Mouse (Mus musculus) heart, embryonic 10.5 days (tissue): ENCODE data around the gene Oaz2. TPM values are rescaled to one million over a fixed set of nuclear protein-coding genes. Genes with fewer than 3 reads are reported as not detected.

ENCODE experiments used
- DNase-seq: peaks from one replicate; pipeline ENCODE4 v3.0.0-alpha.2; 2017; ENCODE audit warnings: low spot score
- H3K27ac ChIP-seq: fragments of 300-500 bp; sonication (generic); 2 replicates; pipeline ENCODE4 v1.5.1; 2016; ENCODE audit warnings: mild to moderate bottlenecking
- H3K27me3 ChIP-seq: fragments of 300-500 bp; sonication (generic); 2 replicates; pipeline ENCODE4 v1.6.1; 2016; ENCODE audit warnings: mild to moderate bottlenecking; ENCODE audit not compliant: poor library complexity, insufficient read depth, severe bottlenecking
- H3K36me3 ChIP-seq: fragments of 300-500 bp; sonication (generic); 2 replicates; pipeline ENCODE4 v1.6.1; 2016; ENCODE audit warnings: mild to moderate bottlenecking, moderate library complexity
- H3K4me1 ChIP-seq: fragments of 300-500 bp; sonication (generic); 2 replicates; pipeline ENCODE4 v1.6.1; 2016; ENCODE audit warnings: mild to moderate bottlenecking
- H3K4me3 ChIP-seq: fragments of 300-500 bp; sonication (generic); 2 replicates; pipeline ENCODE4 v1.5.1; 2016; ENCODE audit warnings: mild to moderate bottlenecking, moderate library complexity
- H3K9me3 ChIP-seq: fragments of 300-500 bp; sonication (generic); 2 replicates; pipeline ENCODE4 v1.6.1; 2016; ENCODE audit warnings: mild to moderate bottlenecking, moderate library complexity
- WGBS: fragments of 180-500 bp; shearing (Covaris S2); methylation state at CpG from one replicate; pipeline ENCODE4 v1.1.7; 2016; 5-methylcytosine and 5-hydroxymethylcytosine counted together
- polyA plus RNA-seq: library from polyadenylated mRNA; unstranded; fragments of >200 nt; fragmentation: Nextera tagmentation; extraction: Ambion mirVana; gene quantifications from 2 replicates; pipeline ENCODE4 v1.2.1, GENCODE M21; 2016

Oaz2 gene
- polyA plus RNA-seq = 268 and 288 TPM in 2 replicates

- Histone ChIP-seq H3K4me3 (no peak within 1 kb of the TSS), H3K36me3 (peaks cover 5% of the 10 kb centered on the region; the same call in 1 of the 2 replicates), H3K9me3 (no peaks in the 10 kb centered on the region), H3K27me3 (no peaks in the 10 kb centered on the region), H3K4me1 (peaks cover 18% of the 10 kb centered on the region), H3K27ac (no peak within 1 kb of the TSS)
- WGBS = 92% methylated on average over 8 of the region's 8 CpGs
- no peak for DNase-seq
Observed at GRCm38 (mm10) chr9:65667701-65668100, at the start of gene Oaz2. Gene Oaz2, plus strand, starts transcription at chr9:65668001.

- Histone ChIP-seq H3K27me3 (no peaks in the 10 kb centered on the region), H3K27ac (no peak overlapping the region), H3K4me1 (peaks cover 5% of the 10 kb centered on the region; the same call in 1 of the 2 replicates), H3K36me3 (no peaks in the 10 kb centered on the region), H3K4me3 (no peak overlapping the region), H3K9me3 (no peaks in the 10 kb centered on the region)
- DNase-seq = no peak
- WGBS = 65% methylated on average over 3 of the region's 3 CpGs
Observed at GRCm38 (mm10) chr9:65619311-65619710, 48.5 kb upstream of the Oaz2 start.

- 91% methylated on average over 4 of the region's 4 CpGs for WGBS
- no peaks in the 10 kb centered on the region for H3K36me3 ChIP-seq
- DNase-seq = no peak
- no peak overlapping the region for H3K4me3 ChIP-seq
- H3K4me1 ChIP-seq = peaks cover 9% of the 10 kb centered on the region; the same call in 1 of the 2 replicates
- H3K27ac ChIP-seq = no peak overlapping the region
- H3K27me3 ChIP-seq = no peaks in the 10 kb centered on the region
- H3K9me3 ChIP-seq = no peaks in the 10 kb centered on the region
Observed at GRCm38 (mm10) chr9:65621196-65621595, 46.6 kb upstream of the Oaz2 start.

- H3K27ac ChIP-seq = no peak overlapping the region
- no peak for DNase-seq
- WGBS = 80% methylated on average over 2 of the region's 2 CpGs
- no peak overlapping the region for H3K4me3 ChIP-seq
- H3K27me3 ChIP-seq = no peaks in the 10 kb centered on the region
- H3K36me3 ChIP-seq = no peaks in the 10 kb centered on the region
- H3K4me1 ChIP-seq = peaks cover 9% of the 10 kb centered on the region; the same call in 1 of the 2 replicates
- H3K9me3 ChIP-seq = no peaks in the 10 kb centered on the region
Observed at GRCm38 (mm10) chr9:65621666-65622065, 46.1 kb upstream of the Oaz2 start.

GRCm38 (mm10) chr9:65622826-65623225 lies 45.0 kb upstream of the Oaz2 start:
- 80% methylated on average over 5 of the region's 5 CpGs for WGBS

GRCm38 (mm10) chr9:65624266-65624665 lies 43.5 kb upstream of the Oaz2 start:
- no peak for DNase-seq
- no peak overlapping the region for H3K4me3 ChIP-seq
- H3K36me3 ChIP-seq = no peaks in the 10 kb centered on the region
- no peak overlapping the region for H3K27ac ChIP-seq
- H3K27me3 ChIP-seq = peaks cover 10% of the 10 kb centered on the region
- no peaks in the 10 kb centered on the region for H3K9me3 ChIP-seq
- peaks cover 13% of the 10 kb centered on the region for H3K4me1 ChIP-seq
- WGBS = 66% methylated on average over 2 of the region's 2 CpGs

More at GRCm38 (mm10) chr9:65622826-65623225, 45.0 kb upstream of the Oaz2 start:
- no peaks in the 10 kb centered on the region for H3K36me3 ChIP-seq
- peaks cover 3% of the 10 kb centered on the region; the same call in 1 of the 2 replicates for H3K27me3 ChIP-seq
- peaks cover 5% of the 10 kb centered on the region; the same call in 1 of the 2 replicates for H3K4me1 ChIP-seq
- H3K9me3 ChIP-seq = no peaks in the 10 kb centered on the region
- H3K27ac ChIP-seq = no peak overlapping the region
- DNase-seq = no peak
- no peak overlapping the region for H3K4me3 ChIP-seq

- H3K27me3 ChIP-seq = peaks cover 10% of the 10 kb centered on the region
- 1% methylated on average over 39 of the region's 40 CpGs for WGBS
- peak; percentile 81 for DNase-seq
- no peaks in the 10 kb centered on the region for H3K36me3 ChIP-seq
- peak within 1 kb of the TSS; percentile 99 for H3K4me3 ChIP-seq
- H3K4me1 ChIP-seq = peaks cover 49% of the 10 kb centered on the region
- H3K9me3 ChIP-seq = no peaks in the 10 kb centered on the region
- peak within 1 kb of the TSS; percentile 98 for H3K27ac ChIP-seq
Observed at GRCm38 (mm10) chr9:65629025-65629766, 38.6 kb upstream of the Oaz2 start, which contains the start of gene Rbpms2. Gene Rbpms2, plus strand, starts transcription at chr9:65629648.

GRCm38 (mm10) chr9:65629767-65630630 lies 37.8 kb upstream of the Oaz2 start:
- peak; percentile 81 for DNase-seq
- Histone ChIP-seq H3K27ac (peak overlapping the region; percentile 98), H3K9me3 (no peaks in the 10 kb centered on the region), H3K36me3 (no peaks in the 10 kb centered on the region), H3K27me3 (peaks cover 10% of the 10 kb centered on the region), H3K4me1 (peaks cover 47% of the 10 kb centered on the region), H3K4me3 (peak overlapping the region; percentile 99)
- under 1% methylated on average over 58 of the region's 83 CpGs for WGBS

- peaks cover 10% of the 10 kb centered on the region for H3K27me3 ChIP-seq
- WGBS = 0% methylated on average over 72 of the region's 78 CpGs
- no peak for DNase-seq
Observed at GRCm38 (mm10) chr9:65630631-65631353, 37.0 kb upstream of the Oaz2 start.

GRCm38 (mm10) chr9:65631354-65632021 lies 36.3 kb upstream of the Oaz2 start:
- Histone ChIP-seq H3K9me3 (no peaks in the 10 kb centered on the region), H3K27me3 (peaks cover 10% of the 10 kb centered on the region), H3K4me1 (peaks cover 51% of the 10 kb centered on the region), H3K27ac (peak overlapping the region; percentile 98), H3K4me3 (peak overlapping the region; percentile 99), H3K36me3 (0 out of 2 replicates have a peak, but pooled peaks cover 6% of the 10 kb centered on the region)
- WGBS = 6% methylated on average over 16 of the region's 16 CpGs
- DNase-seq = no peak

More at GRCm38 (mm10) chr9:65630631-65631353, 37.0 kb upstream of the Oaz2 start:
- Histone ChIP-seq H3K27ac (peak overlapping the region; percentile 98), H3K4me1 (peaks cover 44% of the 10 kb centered on the region), H3K4me3 (peak overlapping the region; percentile 99), H3K9me3 (no peaks in the 10 kb centered on the region), H3K36me3 (0 out of 2 replicates have a peak, but pooled peaks cover 4% of the 10 kb centered on the region)

GRCm38 (mm10) chr9:65635766-65636165 lies 32.0 kb upstream of the Oaz2 start:
- H3K4me3 ChIP-seq = no peak overlapping the region
- no peaks in the 10 kb centered on the region for H3K9me3 ChIP-seq
- DNase-seq = no peak
- H3K4me1 ChIP-seq = peaks cover 69% of the 10 kb centered on the region
- 67% methylated on average over 1 of the region's 1 CpGs for WGBS
- peaks cover 6% of the 10 kb centered on the region; the same call in 1 of the 2 replicates for H3K36me3 ChIP-seq
- no peaks in the 10 kb centered on the region for H3K27me3 ChIP-seq
- H3K27ac ChIP-seq = no peak overlapping the region

- Histone ChIP-seq H3K4me3 (no peak overlapping the region), H3K4me1 (peaks cover 69% of the 10 kb centered on the region), H3K27ac (no peak overlapping the region), H3K36me3 (peaks cover 6% of the 10 kb centered on the region; the same call in 1 of the 2 replicates), H3K27me3 (no peaks in the 10 kb centered on the region), H3K9me3 (no peaks in the 10 kb centered on the region)
- DNase-seq = no peak
- WGBS = 84% methylated on average over 4 of the region's 4 CpGs
Observed at GRCm38 (mm10) chr9:65636926-65637325, 30.9 kb upstream of the Oaz2 start.
